Mouse (Mus musculus) embryonic facial prominence, embryonic 10.5 days (tissue): ENCODE data around the gene Usp5. TPM values are rescaled to one million over a fixed set of nuclear protein-coding genes. Genes with fewer than 3 reads are reported as not detected.
A peak's percentile ranks its signal among the peaks of the same experiment; 100 is the strongest.

Source experiments
- DNase-seq: peaks from one replicate; pipeline ENCODE4 v3.0.0-alpha.2; 2017; ENCODE audit warnings: low spot score
- H3K27ac ChIP-seq: fragments of 300-500 bp; sonication (generic); replicated peaks from 2 replicates; pipeline ENCODE4 v1.5.1; 2016; ENCODE audit warnings: mild to moderate bottlenecking
- H3K27me3 ChIP-seq: fragments of 300-500 bp; sonication (generic); replicated peaks from 2 replicates; pipeline ENCODE4 v1.6.1; 2016; ENCODE audit warnings: low read depth, mild to moderate bottlenecking; ENCODE audit not compliant: poor library complexity, severe bottlenecking
- H3K36me3 ChIP-seq: fragments of 300-500 bp; sonication (generic); replicated peaks from 2 replicates; pipeline ENCODE4 v1.6.1; 2016; ENCODE audit warnings: mild to moderate bottlenecking, moderate library complexity
- H3K4me1 ChIP-seq: fragments of 300-500 bp; sonication (generic); 2 replicates; pipeline ENCODE4 v1.6.1; 2016
- H3K4me3 ChIP-seq: fragments of 300-500 bp; sonication (generic); 2 replicates; pipeline ENCODE4 v1.5.1; 2016; ENCODE audit warnings: mild to moderate bottlenecking, moderate library complexity
- H3K9me3 ChIP-seq: fragments of 300-500 bp; sonication (generic); 2 replicates; pipeline ENCODE4 v1.6.1; 2016; ENCODE audit warnings: mild to moderate bottlenecking
- whole genome bisulfite sequencing: fragments of 180-500 bp; shearing (Covaris S2); methylation state at CpG from one replicate; pipeline ENCODE4 v1.1.7; 2016; 5-methylcytosine and 5-hydroxymethylcytosine counted together
- polyA plus RNA-seq: library from polyadenylated mRNA; unstranded; fragments of >200 nt; fragmentation: Nextera tagmentation; extraction: Ambion mirVana; gene quantifications from 2 replicates; pipeline ENCODE4 v1.2.1, GENCODE M21; 2016

Gene Usp5
- 191 and 212 TPM in 2 replicates for polyA plus RNA-seq

DNA sequence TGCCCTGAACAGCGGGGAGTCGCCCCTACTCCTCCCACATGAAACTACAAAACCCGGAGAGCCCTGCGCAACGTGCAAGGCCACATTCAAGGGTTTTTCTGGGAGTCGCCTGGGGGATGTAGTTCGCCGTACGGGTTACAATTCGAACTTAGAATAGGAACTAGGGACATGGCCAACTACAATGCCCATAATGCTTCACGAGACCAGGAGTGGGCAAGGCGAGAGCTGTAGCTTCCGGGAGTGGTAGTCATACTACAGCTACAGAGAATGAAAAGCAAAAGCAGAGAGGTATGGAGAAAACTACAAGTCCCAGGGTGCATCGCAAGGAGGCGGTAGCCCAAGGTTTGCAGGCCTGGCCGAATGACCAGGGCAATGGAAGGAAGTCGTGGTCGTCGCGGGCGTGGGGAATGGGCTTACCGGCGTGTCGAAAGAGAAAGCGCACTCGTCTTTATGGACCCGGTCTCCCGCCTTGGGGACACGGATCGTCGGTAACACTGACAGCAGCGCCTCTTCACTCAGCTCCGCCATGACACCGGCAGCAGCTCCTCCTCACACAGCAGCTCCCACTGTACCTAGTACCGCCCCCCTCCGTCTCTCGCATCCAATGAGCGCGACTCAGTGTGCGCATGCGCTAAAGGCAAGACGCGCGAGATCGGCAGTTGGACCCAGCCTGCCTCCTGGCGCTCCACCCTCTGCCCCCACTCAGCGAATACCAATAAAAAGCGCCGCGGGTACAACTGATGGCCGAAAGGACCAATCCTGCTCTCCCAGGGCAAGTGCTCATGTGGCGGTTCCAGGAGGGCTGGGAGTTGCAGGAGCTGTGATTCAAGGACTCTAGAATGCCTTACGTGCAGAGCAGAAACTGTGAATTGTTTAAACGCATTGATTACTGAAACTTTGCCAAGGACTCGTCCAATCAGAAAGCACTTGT is at the start of gene Usp5, which contains the start of gene Cdca3:
Gene Usp5 (minus strand): TSS at position 617 of the 931 bp plus-strand sequence.
Gene Cdca3 (plus strand): TSS at position 680 of the 931 bp plus-strand sequence.
- Histone ChIP-seq H3K27me3 (no peaks in the 10 kb centered on the region), H3K9me3 (no peaks in the 10 kb centered on the region), H3K36me3 (peaks cover 65% of the 10 kb centered on the region), H3K27ac (peak within 1 kb of the TSS; percentile 90), H3K4me3 (peak within 1 kb of the TSS; percentile 81), H3K4me1 (peaks cover 40% of the 10 kb centered on the region)
- DNase-seq, result peak; percentile 99
- under 1% methylated on average over 55 of the region's 55 CpGs for WGBS

GRCm38 (mm10) chr6:124874348-124874747 is 45.1 kb upstream of the Usp5 start:
- no peak for DNase-seq
- no peaks in the 10 kb centered on the region for H3K27me3 ChIP-seq
- peaks cover 5% of the 10 kb centered on the region; the same call in 1 of the 2 replicates for H3K4me1 ChIP-seq
- H3K36me3 ChIP-seq, result no peaks in the 10 kb centered on the region
- WGBS, result 40% methylated on average over 3 of the region's 3 CpGs
- no peaks in the 10 kb centered on the region for H3K9me3 ChIP-seq
- H3K27ac ChIP-seq, result no peak overlapping the region
- H3K4me3 ChIP-seq, result no peak overlapping the region

- Histone ChIP-seq H3K36me3 (no peaks in the 10 kb centered on the region), H3K27ac (no peak overlapping the region), H3K9me3 (no peaks in the 10 kb centered on the region), H3K4me1 (peaks cover 48% of the 10 kb centered on the region), H3K4me3 (no peak overlapping the region), H3K27me3 (peaks cover 64% of the 10 kb centered on the region)
- no peak for DNase-seq
- WGBS, result 56% methylated on average over 6 of the region's 7 CpGs
Measured at GRCm38 (mm10) chr6:124866560-124866959, 37.3 kb upstream of the Usp5 start.

DNA sequence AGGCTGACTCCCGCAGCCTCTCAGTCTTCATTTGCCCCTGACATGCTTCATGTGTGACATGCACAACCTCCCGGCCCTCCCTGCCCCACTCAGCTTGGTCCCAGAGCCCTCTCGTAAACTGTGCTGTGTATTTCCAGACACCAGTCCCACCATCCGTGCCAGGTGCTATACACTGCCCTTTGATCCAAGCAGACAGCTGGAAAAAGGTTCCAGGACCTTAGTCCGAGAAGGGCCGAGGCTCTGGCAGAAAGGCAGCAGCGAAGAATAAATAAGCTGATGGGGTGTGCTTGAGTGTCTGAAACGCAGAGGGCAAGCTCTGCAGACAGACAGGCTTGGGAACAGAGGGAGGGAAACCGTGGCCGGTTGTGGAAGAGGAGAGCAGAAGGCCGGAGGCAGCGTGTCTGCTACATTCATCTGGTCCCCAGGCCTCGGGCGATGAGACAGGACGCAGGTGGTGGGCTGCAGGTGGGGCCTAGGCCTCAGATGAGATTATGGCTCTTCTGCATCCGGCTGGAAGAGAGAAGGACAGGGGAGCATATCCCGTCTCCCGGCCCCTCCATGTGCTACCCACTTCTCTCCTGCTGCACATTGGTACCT is 36.6 kb upstream of the Usp5 start:
- 59% methylated on average over 18 of the region's 18 CpGs for WGBS
- H3K4me3 ChIP-seq, result no peak overlapping the region
- no peak for DNase-seq
- H3K4me1 ChIP-seq, result peaks cover 55% of the 10 kb centered on the region
- no peaks in the 10 kb centered on the region for H3K36me3 ChIP-seq
- H3K9me3 ChIP-seq, result no peaks in the 10 kb centered on the region
- peaks cover 71% of the 10 kb centered on the region for H3K27me3 ChIP-seq
- H3K27ac ChIP-seq, result peak overlapping the region; percentile 24

DNA sequence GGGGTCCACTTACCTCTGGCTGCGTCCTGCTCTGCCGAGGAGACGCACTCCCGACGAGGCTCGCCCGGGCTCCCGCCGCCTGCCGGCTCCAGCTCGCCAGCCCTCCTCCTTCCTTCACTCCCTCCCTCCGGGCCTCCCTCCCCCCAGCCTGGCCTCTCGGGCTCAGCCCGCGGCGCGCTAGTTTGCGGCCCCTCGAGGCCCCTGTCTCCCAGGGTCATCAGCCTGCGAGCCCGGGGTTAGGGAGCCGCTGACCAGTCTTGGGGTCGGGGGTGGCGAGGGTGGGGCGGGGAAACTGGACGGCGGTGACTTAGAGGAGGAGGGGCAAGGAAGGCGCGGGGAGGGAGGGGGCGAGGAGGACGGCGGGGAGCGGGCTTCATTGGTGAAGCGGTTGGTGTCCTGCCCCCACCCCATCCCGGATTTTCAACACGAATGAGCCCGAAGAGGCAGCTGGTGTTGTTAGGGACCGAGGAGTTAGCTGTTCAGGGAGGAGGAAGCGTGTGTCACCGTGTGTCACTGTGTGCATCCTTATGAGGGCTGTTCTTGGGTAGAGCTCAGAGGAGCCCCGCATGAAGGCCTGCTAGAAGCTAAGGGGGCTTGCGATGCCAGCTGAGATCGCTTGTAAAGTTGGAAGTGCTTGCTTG is 34.5 kb upstream of the Usp5 start, which contains the start of gene Gpr162:
Gene Gpr162 (minus strand): TSS at position 326 of the 641 bp plus-strand sequence.
- WGBS, result 2% methylated on average over 43 of the region's 43 CpGs
- peaks cover 73% of the 10 kb centered on the region for H3K4me1 ChIP-seq
- peak within 1 kb of the TSS; percentile 73 for H3K4me3 ChIP-seq
- peak within 1 kb of the TSS; percentile 88 for H3K27ac ChIP-seq
- no peaks in the 10 kb centered on the region for H3K36me3 ChIP-seq
- no peaks in the 10 kb centered on the region for H3K9me3 ChIP-seq
- DNase-seq, result peak; percentile 84
- H3K27me3 ChIP-seq, result peaks cover 91% of the 10 kb centered on the region

- H3K27ac ChIP-seq, result peak overlapping the region; percentile 88
- under 1% methylated on average over 16 of the region's 16 CpGs for WGBS
- no peaks in the 10 kb centered on the region for H3K36me3 ChIP-seq
- H3K27me3 ChIP-seq, result peaks cover 97% of the 10 kb centered on the region
- DNase-seq, result no peak
- peak overlapping the region; percentile 73 for H3K4me3 ChIP-seq
- no peaks in the 10 kb centered on the region for H3K9me3 ChIP-seq
- peaks cover 79% of the 10 kb centered on the region for H3K4me1 ChIP-seq
Measured at GRCm38 (mm10) chr6:124863125-124863657, 33.9 kb upstream of the Usp5 start.

DNA sequence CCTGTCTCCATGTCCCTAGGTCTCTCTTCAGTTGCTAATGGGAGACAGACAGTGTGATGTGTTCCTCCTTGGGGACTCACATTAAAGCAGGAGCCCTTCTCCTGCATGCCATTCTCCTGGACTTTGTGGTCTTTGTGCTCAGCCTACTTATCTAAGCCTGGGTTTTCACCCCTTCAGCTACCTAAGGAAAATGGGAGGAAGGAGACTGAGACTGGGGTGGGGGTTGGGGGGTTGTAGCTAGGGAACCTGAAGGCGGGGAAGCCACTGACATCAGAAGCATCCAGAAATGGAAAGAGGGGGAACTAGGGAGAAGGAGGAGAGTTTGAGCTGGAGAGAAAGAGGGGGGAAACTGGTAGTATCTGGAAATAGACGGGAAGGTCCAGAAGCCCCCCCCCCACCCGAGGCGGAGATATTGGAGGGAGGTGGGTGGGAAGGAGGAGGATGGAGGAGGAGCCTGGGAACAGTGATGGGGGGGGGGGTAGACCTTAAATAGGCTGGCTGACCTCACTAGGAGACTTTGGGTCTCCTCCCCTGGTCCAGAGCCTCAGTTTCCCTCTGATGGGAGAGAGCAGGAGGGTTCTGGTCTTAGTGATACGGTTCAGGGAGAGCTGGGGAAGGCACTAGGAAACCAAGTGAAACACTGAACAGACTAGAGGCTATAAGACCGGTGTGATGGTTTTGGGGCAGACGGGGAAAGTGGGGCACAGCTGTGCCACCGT is 33.3 kb upstream of the Usp5 start:
- H3K36me3 ChIP-seq, result no peaks in the 10 kb centered on the region
- H3K27ac ChIP-seq, result peak overlapping the region; percentile 88; the same call in 1 of the 2 replicates
- DNase-seq, result no peak
- no peaks in the 10 kb centered on the region for H3K9me3 ChIP-seq
- H3K4me3 ChIP-seq, result peak overlapping the region; percentile 73
- 13% methylated on average over 8 of the region's 8 CpGs for whole genome bisulfite sequencing
- H3K4me1 ChIP-seq, result peaks cover 85% of the 10 kb centered on the region
- H3K27me3 ChIP-seq, result peaks cover 97% of the 10 kb centered on the region

DNA sequence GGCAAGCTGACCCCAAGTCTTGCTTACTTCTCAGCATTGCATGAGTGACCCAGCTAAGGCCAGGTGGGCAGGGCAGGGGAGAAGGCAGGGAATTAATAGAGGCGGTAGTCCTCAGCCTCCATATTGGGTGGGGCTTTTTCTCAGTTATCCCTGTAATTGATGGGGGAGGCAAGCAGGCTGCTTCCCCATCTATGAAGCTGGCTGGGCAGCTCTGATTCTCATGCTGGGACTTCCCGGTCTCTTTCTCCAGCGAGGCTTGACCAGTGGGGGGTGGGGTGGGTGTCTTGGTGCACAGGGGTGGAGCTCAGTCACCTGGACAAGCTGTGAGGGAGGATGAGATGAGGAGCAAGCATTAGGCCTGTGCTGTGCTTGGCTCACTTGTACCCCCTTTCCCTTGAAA is 32.5 kb upstream of the Usp5 start:
- H3K4me3 ChIP-seq, result no peak overlapping the region; the same call in 1 of the 2 replicates
- H3K27me3 ChIP-seq, result peaks cover 90% of the 10 kb centered on the region
- H3K27ac ChIP-seq, result peak overlapping the region; percentile 26; the same call in 1 of the 2 replicates

DNA sequence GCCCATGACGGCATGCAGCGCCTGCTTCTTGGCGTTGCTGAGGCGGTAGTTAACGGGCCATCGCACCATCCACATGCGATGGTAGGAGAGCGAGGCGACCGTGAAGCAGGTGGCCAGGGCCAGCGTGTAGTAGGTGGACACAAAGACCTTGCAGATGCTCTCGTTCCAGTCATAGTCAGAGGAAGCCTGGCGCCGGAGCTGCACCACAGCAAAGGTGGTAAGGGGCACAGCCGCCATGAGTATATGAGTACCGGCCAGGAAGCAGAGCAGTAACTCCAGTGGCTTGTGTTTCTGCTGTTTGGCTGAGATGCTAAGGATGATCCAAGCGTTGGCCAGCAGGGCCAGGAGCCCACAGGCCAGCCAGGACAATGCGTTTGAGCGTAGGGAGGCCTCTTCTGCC is 32.0 kb upstream of the Usp5 start:
- Histone ChIP-seq H3K36me3 (no peaks in the 10 kb centered on the region), H3K4me3 (0 out of 2 replicates have a peak overlapping the region, but pooled peaks have one; percentile 17), H3K9me3 (no peaks in the 10 kb centered on the region), H3K4me1 (peaks cover 91% of the 10 kb centered on the region), H3K27me3 (peaks cover 84% of the 10 kb centered on the region), H3K27ac (peak overlapping the region; percentile 26; the same call in 1 of the 2 replicates)
- WGBS, result 81% methylated on average over 19 of the region's 19 CpGs
- DNase-seq, result no peak

More for the DNA sequence above, 32.5 kb upstream of the Usp5 start:
- DNase-seq, result no peak
- WGBS, result 36% methylated on average over 3 of the region's 3 CpGs
- H3K4me1 ChIP-seq, result peaks cover 91% of the 10 kb centered on the region
- H3K9me3 ChIP-seq, result no peaks in the 10 kb centered on the region
- H3K36me3 ChIP-seq, result no peaks in the 10 kb centered on the region

DNA sequence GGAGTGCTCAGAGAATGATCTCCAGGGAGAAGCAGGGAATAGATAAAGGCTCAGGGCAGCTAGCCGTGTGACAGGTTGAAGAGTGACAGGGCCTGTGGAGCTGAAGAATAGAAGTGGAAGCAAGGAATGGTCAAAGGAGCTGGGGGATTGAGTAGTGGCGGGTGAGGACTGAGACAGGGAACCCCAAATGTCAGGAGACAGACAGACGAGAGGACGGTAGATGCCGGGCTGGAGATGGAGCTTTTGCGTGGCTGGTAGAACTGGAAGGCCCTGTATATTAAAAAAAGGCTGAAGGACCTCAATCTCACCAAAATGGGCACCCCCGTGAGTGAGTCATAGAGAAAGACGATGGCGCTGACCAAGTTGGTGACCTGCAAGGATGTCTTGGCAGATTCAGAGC is 31.2 kb upstream of the Usp5 start:
- peaks cover 92% of the 10 kb centered on the region for H3K4me1 ChIP-seq
- H3K27me3 ChIP-seq, result peaks cover 77% of the 10 kb centered on the region
- no peaks in the 10 kb centered on the region for H3K36me3 ChIP-seq
- WGBS, result 83% methylated on average over 9 of the region's 9 CpGs
- no peak for DNase-seq
- H3K9me3 ChIP-seq, result no peaks in the 10 kb centered on the region
- 0 out of 2 replicates have a peak overlapping the region, but pooled peaks have one; percentile 7 for H3K27ac ChIP-seq
- H3K4me3 ChIP-seq, result 0 out of 2 replicates have a peak overlapping the region, but pooled peaks have one; percentile 17

- Histone ChIP-seq H3K4me3 (peak overlapping the region; percentile 21; the same call in 1 of the 2 replicates), H3K4me1 (peaks cover 93% of the 10 kb centered on the region), H3K36me3 (0 out of 2 replicates have a peak, but pooled peaks cover 4% of the 10 kb centered on the region), H3K27me3 (peaks cover 69% of the 10 kb centered on the region), H3K9me3 (no peaks in the 10 kb centered on the region), H3K27ac (0 out of 2 replicates have a peak overlapping the region, but pooled peaks have one; percentile 7)
- WGBS, result 12% methylated on average over 12 of the region's 12 CpGs
- peak; percentile 89 for DNase-seq
Measured at GRCm38 (mm10) chr6:124859725-124860124, 30.4 kb upstream of the Usp5 start.
